Mouse (Mus musculus) neural tube, embryonic 13.5 days (tissue): ENCODE measurements around the gene Wasf2. TPM values are rescaled to one million over a fixed set of nuclear protein-coding genes. Genes with fewer than 3 reads are reported as not detected.

Source experiments
- ATAC-seq: fragments of 200-750 bp; cut with Nextera tagmentation; 2 replicates; pipeline ENCODE4 v1.8.0; 2017; ENCODE audit warnings: low read depth, mild to moderate bottlenecking, moderate TSS enrichment, moderate library complexity
- H3K27ac ChIP-seq: fragments of 300-500 bp; sonication (generic); replicated peaks from 2 replicates; pipeline ENCODE4 v1.5.1; 2015; ENCODE audit warnings: moderate library complexity, mild to moderate bottlenecking, inconsistent platforms
- H3K27me3 ChIP-seq: fragments of 300-500 bp; sonication (generic); 2 replicates; pipeline ENCODE4 v1.6.1; 2015; ENCODE audit warnings: mild to moderate bottlenecking, inconsistent platforms
- H3K36me3 ChIP-seq: fragments of 300-500 bp; sonication (generic); 2 replicates; pipeline ENCODE4 v1.6.1; 2015; ENCODE audit warnings: mild to moderate bottlenecking, inconsistent platforms
- H3K4me1 ChIP-seq: fragments of 300-500 bp; sonication (generic); replicated peaks from 2 replicates; pipeline ENCODE4 v1.6.1; 2015; ENCODE audit warnings: inconsistent platforms
- H3K4me2 ChIP-seq: fragments of 300-500 bp; sonication (generic); 2 replicates; pipeline ENCODE4 v1.6.1; 2015; ENCODE audit warnings: inconsistent platforms, mild to moderate bottlenecking, moderate library complexity
- H3K4me3 ChIP-seq: fragments of 300-500 bp; sonication (generic); 2 replicates; pipeline ENCODE4 v1.5.1; 2015; ENCODE audit warnings: mild to moderate bottlenecking, inconsistent platforms
- H3K9ac ChIP-seq: fragments of 300-500 bp; sonication (generic); 2 replicates; pipeline ENCODE4 v1.6.1; 2015; ENCODE audit warnings: moderate library complexity, mild to moderate bottlenecking, inconsistent platforms
- H3K9me3 ChIP-seq: fragments of 300-500 bp; sonication (generic); 2 replicates; pipeline ENCODE4 v1.6.1; 2016; ENCODE audit warnings: inconsistent platforms
- WGBS: fragments of 180-500 bp; shearing (Covaris S2); methylation state at CpG from one replicate; pipeline ENCODE4 v1.1.7; 2015; 5-methylcytosine and 5-hydroxymethylcytosine counted together
- polyA plus RNA-seq: library from polyadenylated mRNA; unstranded; fragments of >200 nt; fragmentation: Nextera tagmentation; extraction: Ambion mirVana; gene quantifications from 2 replicates; pipeline ENCODE4 v1.2.1, GENCODE M21; 2015

The Wasf2 gene
- polyA plus RNA-seq, 1 experiment from 2014 or later = 36.5 TPM

DNA sequence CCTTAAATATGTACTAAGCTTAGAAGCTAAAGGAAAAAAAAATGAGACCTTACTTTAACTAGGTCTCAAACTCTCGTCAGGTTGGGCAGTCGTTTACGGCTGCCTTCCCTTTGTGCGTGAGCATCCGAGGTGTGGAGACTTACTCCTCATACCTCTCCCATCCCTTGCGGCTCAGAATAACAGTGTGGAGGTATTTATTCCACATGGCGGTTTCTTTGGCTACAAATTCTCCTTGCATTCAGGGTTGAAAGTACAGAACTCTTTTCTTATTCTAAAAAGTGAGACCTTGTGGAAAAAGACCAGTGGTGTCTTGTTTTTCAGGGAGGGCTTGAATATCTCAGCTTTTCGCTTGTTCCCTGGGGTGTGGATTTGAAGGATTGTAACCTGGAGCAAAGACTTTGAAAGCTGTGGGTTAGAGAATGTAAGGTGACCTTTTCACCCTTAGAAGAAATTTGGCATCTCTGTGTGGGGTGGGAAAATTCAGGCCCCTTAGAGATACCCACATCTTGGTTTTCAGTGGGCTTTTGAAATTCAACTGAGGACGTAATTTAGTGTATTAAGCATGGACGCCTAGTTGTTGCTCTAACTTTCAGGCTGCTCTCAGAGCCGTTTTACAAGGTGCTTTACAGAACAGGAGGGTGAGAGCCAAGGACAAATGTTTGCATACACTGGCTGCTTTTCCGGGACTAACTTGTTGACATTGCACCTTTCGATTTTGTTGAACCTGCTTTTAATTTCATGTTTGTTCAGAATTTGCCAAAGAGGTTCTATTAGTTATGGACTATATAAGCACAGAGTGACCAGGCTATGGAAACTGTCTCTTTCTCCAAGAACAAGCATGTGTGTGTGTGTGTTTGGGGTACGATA, 54.0 kb downstream of the Wasf2 start:
- Histone ChIP-seq H3K4me1 (peaks cover 22% of the 10 kb centered on the region), H3K4me2 (no peak overlapping the region), H3K27ac (peak overlapping the region; percentile 59; the same call in 1 of the 2 replicates), H3K36me3 (peaks cover 45% of the 10 kb centered on the region), H3K9ac (peak overlapping the region; percentile 3; the same call in 1 of the 2 replicates), H3K27me3 (no peaks in the 10 kb centered on the region), H3K4me3 (no peak overlapping the region), H3K9me3 (no peaks in the 10 kb centered on the region)
- ATAC-seq = no peak
- 41% methylated on average over 14 of the region's 14 CpGs for WGBS

DNA sequence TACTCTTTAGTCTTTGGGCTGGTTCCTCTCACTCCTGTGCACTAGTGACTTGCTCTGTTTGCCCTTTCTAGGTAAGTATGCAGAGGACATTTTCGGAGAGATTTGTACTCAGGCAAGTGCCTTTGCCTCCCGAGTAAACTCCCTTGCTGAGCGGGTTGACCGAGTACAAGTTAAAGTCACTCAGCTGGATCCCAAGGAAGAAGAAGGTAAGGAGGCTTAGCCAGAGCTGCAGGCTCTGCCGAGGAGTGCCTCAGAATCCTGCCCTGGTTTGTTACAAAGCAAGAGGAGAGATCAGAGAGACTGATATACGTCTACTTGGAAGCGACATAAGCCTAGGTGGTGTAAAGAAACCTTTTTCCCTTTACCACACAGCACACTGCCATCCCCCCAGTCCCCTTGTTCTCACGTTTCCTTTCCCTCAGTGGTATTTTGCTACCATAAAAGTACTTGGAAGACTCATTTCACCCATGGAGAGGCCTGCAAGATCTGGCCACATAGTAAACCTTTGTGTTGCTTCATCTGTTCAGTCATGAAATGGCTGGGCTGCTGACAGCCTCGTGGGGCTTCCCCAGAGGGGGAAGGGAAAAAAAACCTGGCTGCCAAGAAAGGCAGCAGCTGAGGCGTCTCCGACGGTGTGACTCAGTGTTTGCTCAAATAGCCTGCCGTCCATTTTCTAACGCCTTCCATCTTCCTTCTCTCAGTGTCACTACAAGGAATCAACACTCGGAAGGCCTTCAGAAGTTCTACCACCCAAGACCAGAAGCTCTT, 54.8 kb downstream of the Wasf2 start:
- Histone ChIP-seq H3K4me3 (no peak overlapping the region), H3K4me2 (no peak overlapping the region), H3K27me3 (no peaks in the 10 kb centered on the region), H3K36me3 (peaks cover 46% of the 10 kb centered on the region), H3K9ac (peak overlapping the region; percentile 3; the same call in 1 of the 2 replicates), H3K4me1 (peaks cover 22% of the 10 kb centered on the region), H3K9me3 (no peaks in the 10 kb centered on the region), H3K27ac (peak overlapping the region; percentile 59)
- 34% methylated on average over 15 of the region's 15 CpGs for WGBS
- no peak for ATAC-seq

GRCm38 (mm10) chr4:133185893-133186292, 55.6 kb downstream of the Wasf2 start:
- Histone ChIP-seq H3K4me3 (no peak overlapping the region), H3K27ac (no peak overlapping the region), H3K36me3 (peaks cover 54% of the 10 kb centered on the region), H3K4me2 (no peak overlapping the region), H3K9me3 (no peaks in the 10 kb centered on the region), H3K27me3 (no peaks in the 10 kb centered on the region), H3K4me1 (peaks cover 22% of the 10 kb centered on the region), H3K9ac (no peak overlapping the region)
- ATAC-seq = no peak
- 81% methylated on average over 8 of the region's 8 CpGs for WGBS

DNA sequence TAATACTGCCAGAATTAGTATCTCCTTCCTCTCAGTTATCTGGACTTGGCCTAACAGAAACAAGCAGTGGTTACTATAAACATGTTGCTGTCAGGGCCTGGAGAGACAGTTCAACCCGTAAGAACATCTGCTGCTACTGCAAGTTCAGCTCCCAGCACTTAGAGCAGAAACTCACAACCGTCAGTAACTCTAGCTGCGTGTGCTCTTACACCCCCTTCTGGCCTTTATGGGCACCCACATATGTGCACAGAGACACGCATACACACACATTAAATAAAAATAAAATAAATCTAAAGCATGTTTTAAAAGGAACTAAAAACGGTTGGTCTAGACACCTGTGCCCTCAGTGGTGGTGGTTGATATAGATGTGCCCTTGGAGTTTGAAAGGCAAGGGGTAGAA, 56.6 kb downstream of the Wasf2 start:
- Histone ChIP-seq H3K36me3 (peaks cover 63% of the 10 kb centered on the region), H3K27ac (no peak overlapping the region), H3K4me2 (no peak overlapping the region), H3K4me1 (peaks cover 22% of the 10 kb centered on the region), H3K4me3 (no peak overlapping the region), H3K9me3 (no peaks in the 10 kb centered on the region), H3K9ac (no peak overlapping the region), H3K27me3 (no peaks in the 10 kb centered on the region)
- 91% methylated on average over 5 of the region's 5 CpGs for WGBS
- ATAC-seq = no peak

GRCm38 (mm10) chr4:133189396-133189795, 59.1 kb downstream of the Wasf2 start:
- no peak overlapping the region for H3K4me3 ChIP-seq
- H3K27ac ChIP-seq = no peak overlapping the region
- ATAC-seq = no peak
- H3K36me3 ChIP-seq = peaks cover 76% of the 10 kb centered on the region
- H3K4me1 ChIP-seq = peaks cover 13% of the 10 kb centered on the region
- H3K9ac ChIP-seq = no peak overlapping the region
- no peaks in the 10 kb centered on the region for H3K27me3 ChIP-seq
- no peaks in the 10 kb centered on the region for H3K9me3 ChIP-seq
- 70% methylated on average over 10 of the region's 10 CpGs for WGBS
- H3K4me2 ChIP-seq = no peak overlapping the region

DNA sequence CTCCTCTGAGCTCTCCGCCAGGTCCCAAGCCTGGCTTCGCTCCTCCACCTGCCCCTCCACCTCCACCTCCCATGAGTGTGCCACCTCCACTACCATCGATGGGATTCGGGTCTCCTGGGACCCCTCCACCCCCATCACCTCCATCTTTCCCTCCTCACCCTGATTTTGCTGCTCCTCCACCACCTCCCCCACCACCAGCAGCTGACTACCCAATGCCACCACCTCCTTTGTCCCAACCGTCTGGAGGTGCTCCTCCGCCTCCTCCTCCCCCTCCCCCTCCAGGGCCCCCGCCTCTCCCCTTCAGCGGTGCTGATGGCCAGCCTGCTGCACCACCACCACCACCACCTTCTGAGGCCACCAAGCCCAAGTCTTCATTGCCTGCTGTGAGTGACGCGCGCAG, 64.2 kb downstream of the Wasf2 start:
- H3K4me3 ChIP-seq = no peak overlapping the region
- H3K9me3 ChIP-seq = no peaks in the 10 kb centered on the region
- 91% methylated on average over 10 of the region's 11 CpGs for WGBS
- H3K4me1 ChIP-seq = peaks cover 35% of the 10 kb centered on the region
- H3K4me2 ChIP-seq = no peak overlapping the region
- H3K9ac ChIP-seq = no peak overlapping the region
- H3K27me3 ChIP-seq = no peaks in the 10 kb centered on the region
- no peak overlapping the region for H3K27ac ChIP-seq
- H3K36me3 ChIP-seq = peaks cover 67% of the 10 kb centered on the region
- ATAC-seq = no peak

DNA sequence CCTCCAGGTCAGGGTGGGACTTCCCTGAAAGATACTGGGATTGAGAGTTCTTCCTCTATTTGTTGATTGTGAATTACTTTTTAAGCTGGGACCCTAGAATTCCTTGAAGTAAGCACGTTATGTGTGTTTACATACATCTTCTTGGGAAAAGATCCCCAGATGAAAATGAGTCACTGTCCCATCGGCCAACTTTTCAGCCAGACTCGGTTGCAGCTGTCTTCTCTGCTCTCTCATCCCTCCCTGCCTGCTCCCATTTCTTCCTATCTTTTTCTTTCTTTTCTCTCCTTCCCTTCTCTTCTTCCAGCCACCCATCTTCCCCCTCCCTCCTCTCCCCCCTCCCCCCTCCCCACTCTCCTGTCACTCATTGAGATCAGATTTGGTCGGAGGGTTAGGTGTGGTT, 64.7 kb downstream of the Wasf2 start:
- Histone ChIP-seq H3K4me1 (peaks cover 41% of the 10 kb centered on the region), H3K4me2 (no peak overlapping the region), H3K27me3 (no peaks in the 10 kb centered on the region), H3K9ac (no peak overlapping the region), H3K27ac (no peak overlapping the region), H3K4me3 (no peak overlapping the region), H3K36me3 (peaks cover 63% of the 10 kb centered on the region), H3K9me3 (no peaks in the 10 kb centered on the region)
- 91% methylated on average over 4 of the region's 4 CpGs for WGBS
- no peak for ATAC-seq

- 86% methylated on average over 2 of the region's 2 CpGs for WGBS
- peak overlapping the region; percentile 89 for H3K27ac ChIP-seq
- peaks cover 52% of the 10 kb centered on the region for H3K4me1 ChIP-seq
- H3K9ac ChIP-seq = 0 out of 2 replicates have a peak overlapping the region, but pooled peaks have one; percentile 57
- peaks cover 52% of the 10 kb centered on the region for H3K36me3 ChIP-seq
- ATAC-seq = no peak
- no peaks in the 10 kb centered on the region for H3K27me3 ChIP-seq
- H3K9me3 ChIP-seq = no peaks in the 10 kb centered on the region
- H3K4me2 ChIP-seq = no peak overlapping the region
- H3K4me3 ChIP-seq = no peak overlapping the region
Observed at GRCm38 (mm10) chr4:133196136-133196535, 65.8 kb downstream of the Wasf2 start.

DNA sequence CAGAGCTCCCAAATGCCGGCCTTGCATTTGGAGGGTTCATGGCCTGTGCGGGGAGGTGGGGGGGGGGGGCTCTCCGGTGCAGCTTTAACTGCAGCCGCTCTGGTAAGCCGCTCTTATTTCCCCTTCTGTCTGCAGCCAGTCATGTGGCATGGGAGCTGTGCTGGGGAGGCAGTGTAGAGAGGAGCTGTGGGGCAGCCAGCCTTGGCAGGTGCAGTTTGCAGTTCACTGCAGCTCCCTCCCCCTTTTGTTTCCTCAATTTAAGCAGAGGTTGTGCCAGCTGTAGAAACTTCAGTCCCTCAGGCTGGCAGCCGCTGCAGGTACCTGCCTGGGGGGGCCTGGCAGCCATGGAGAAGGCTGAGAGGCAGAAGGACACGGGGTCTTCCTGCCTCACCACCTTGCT, 66.5 kb downstream of the Wasf2 start:
- H3K27me3 ChIP-seq = no peaks in the 10 kb centered on the region
- 10% methylated on average over 7 of the region's 7 CpGs for WGBS
- H3K4me3 ChIP-seq = no peak overlapping the region
- no peaks in the 10 kb centered on the region for H3K9me3 ChIP-seq
- H3K9ac ChIP-seq = peak overlapping the region; percentile 57
- peak; percentile 23; the same call in 1 of the 2 replicates for ATAC-seq
- peaks cover 45% of the 10 kb centered on the region for H3K36me3 ChIP-seq
- H3K4me1 ChIP-seq = peaks cover 55% of the 10 kb centered on the region
- no peak overlapping the region for H3K4me2 ChIP-seq
- H3K27ac ChIP-seq = peak overlapping the region; percentile 89

DNA sequence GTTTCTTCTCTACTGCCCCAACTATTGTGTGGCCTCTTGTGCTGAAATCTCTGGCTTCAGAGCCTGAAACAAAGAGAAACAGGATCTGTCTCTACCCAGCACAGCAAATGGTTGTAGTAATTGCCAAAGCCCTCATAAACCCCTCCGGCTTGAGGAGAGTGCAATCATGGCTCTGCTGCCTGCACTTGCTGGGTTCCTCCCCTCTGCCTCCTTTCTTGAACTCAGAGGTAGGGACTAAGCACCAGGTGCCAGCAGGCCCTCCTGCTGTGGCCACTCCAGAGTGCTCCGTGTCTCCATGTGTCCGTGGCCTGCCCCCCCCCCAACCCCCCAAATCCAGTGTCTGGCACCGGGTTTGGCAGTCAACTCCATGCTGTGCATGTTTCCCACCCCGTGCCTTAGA, 67.0 kb downstream of the Wasf2 start:
- Histone ChIP-seq H3K27me3 (no peaks in the 10 kb centered on the region), H3K4me1 (peaks cover 55% of the 10 kb centered on the region), H3K4me2 (no peak overlapping the region), H3K9me3 (no peaks in the 10 kb centered on the region), H3K36me3 (peaks cover 40% of the 10 kb centered on the region), H3K4me3 (no peak overlapping the region), H3K27ac (peak overlapping the region; percentile 89), H3K9ac (peak overlapping the region; percentile 57)
- ATAC-seq = peak; percentile 21; the same call in 1 of the 2 replicates
- 8% methylated on average over 5 of the region's 5 CpGs for WGBS

DNA sequence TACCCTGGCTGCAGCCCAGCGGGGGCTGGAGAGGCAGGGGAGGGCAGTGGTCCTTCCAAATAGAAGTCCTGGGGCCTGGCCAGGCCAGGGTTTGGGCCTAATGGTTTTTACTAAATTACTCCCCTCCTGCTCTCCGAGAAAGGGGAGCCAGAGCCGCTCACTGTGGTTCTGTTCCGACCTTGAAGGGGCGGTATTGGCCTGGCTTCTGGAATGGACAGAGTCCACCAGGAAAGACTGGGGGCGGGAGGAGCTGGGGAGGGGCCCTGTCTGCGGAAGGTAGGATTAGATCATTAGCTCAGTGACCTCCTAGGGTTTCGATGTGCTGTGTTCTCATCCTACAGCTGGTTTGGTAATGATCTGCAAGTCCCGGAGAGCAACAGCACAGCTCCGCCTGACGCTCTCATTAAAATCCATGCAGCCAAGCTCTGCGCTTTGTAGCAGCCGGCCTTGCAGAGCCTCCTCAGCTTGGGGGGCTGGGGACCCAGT, 67.5 kb downstream of the Wasf2 start:
- Histone ChIP-seq H3K27me3 (no peaks in the 10 kb centered on the region), H3K4me1 (peaks cover 55% of the 10 kb centered on the region), H3K36me3 (peaks cover 35% of the 10 kb centered on the region), H3K4me3 (no peak overlapping the region), H3K9me3 (no peaks in the 10 kb centered on the region), H3K9ac (peak overlapping the region; percentile 57), H3K27ac (peak overlapping the region; percentile 89), H3K4me2 (0 out of 2 replicates have a peak overlapping the region, but pooled peaks have one; percentile 14)
- ATAC-seq = 0 out of 2 replicates have a peak, but pooled peaks have one; percentile 19
- WGBS = 19% methylated on average over 13 of the region's 13 CpGs
